Mouse (Mus musculus): ENCODE results near the gene AL607142.1.

- TF ChIP-seq POLR2A (IDR thresholded peaks at IDR 0.05; ENCODE audit: insufficient read depth, low read depth, low read length) (no peak), CTCF (IDR thresholded peaks at IDR 0.05; ENCODE audit: insufficient read depth, low read depth, low read length) (no peak)
These were observed 9.3 kb downstream of the AL607142.1 start for GRCm38 (mm10) chr4:120074061-120074460.
